Mouse (Mus musculus) embryonic facial prominence, embryonic 15.5 days (tissue): ENCODE results near the gene Dtx3. TPM values are rescaled to one million over a fixed set of nuclear protein-coding genes. Genes with fewer than 3 reads are reported as not detected.

Source experiments
- ATAC-seq: fragments of 200-750 bp; cut with Nextera tagmentation; 2 replicates; pipeline ENCODE4 v1.8.0; 2017; ENCODE audit warnings: low read depth, moderate TSS enrichment; ENCODE audit not compliant: insufficient number of reproducible peaks, low FRiP score, low TSS enrichment
- H3K27ac ChIP-seq: fragments of 300-500 bp; sonication (generic); replicated peaks from 2 replicates; pipeline ENCODE4 v1.5.1; 2015; ENCODE audit warnings: mild to moderate bottlenecking, inconsistent platforms
- H3K27me3 ChIP-seq: fragments of 300-500 bp; sonication (generic); 2 replicates; pipeline ENCODE4 v1.6.1; 2015; ENCODE audit warnings: inconsistent platforms
- H3K36me3 ChIP-seq: fragments of 300-500 bp; sonication (generic); 2 replicates; pipeline ENCODE4 v1.6.1; 2015; ENCODE audit warnings: mild to moderate bottlenecking, inconsistent platforms
- H3K4me1 ChIP-seq: fragments of 300-500 bp; sonication (generic); 2 replicates; pipeline ENCODE4 v1.6.1; 2015; ENCODE audit warnings: inconsistent platforms
- H3K4me2 ChIP-seq: fragments of 300-500 bp; sonication (generic); replicated peaks from 2 replicates; pipeline ENCODE4 v1.6.1; 2015; ENCODE audit warnings: mild to moderate bottlenecking, inconsistent platforms
- H3K4me3 ChIP-seq: fragments of 300-500 bp; sonication (generic); replicated peaks from 2 replicates; pipeline ENCODE4 v1.5.1; 2015; ENCODE audit warnings: mild to moderate bottlenecking, inconsistent platforms
- H3K9ac ChIP-seq: fragments of 300-500 bp; sonication (generic); 2 replicates; pipeline ENCODE4 v1.6.1; 2015; ENCODE audit warnings: inconsistent platforms
- H3K9me3 ChIP-seq: fragments of 300-500 bp; sonication (generic); replicated peaks from 2 replicates; pipeline ENCODE4 v1.6.1; 2016; ENCODE audit warnings: inconsistent platforms
- WGBS: fragments of 180-500 bp; shearing (Covaris S2); methylation state at CpG from one replicate; pipeline ENCODE4 v1.1.7; 2015; 5-methylcytosine and 5-hydroxymethylcytosine counted together
- polyA plus RNA-seq: library from polyadenylated mRNA; unstranded; fragments of >200 nt; fragmentation: Nextera tagmentation; extraction: Ambion mirVana; gene quantifications from 2 replicates; pipeline ENCODE4 v1.2.1, GENCODE M21; 2015

Gene Dtx3
- 152 and 179 TPM in 2 replicates for polyA plus RNA-seq

DNA sequence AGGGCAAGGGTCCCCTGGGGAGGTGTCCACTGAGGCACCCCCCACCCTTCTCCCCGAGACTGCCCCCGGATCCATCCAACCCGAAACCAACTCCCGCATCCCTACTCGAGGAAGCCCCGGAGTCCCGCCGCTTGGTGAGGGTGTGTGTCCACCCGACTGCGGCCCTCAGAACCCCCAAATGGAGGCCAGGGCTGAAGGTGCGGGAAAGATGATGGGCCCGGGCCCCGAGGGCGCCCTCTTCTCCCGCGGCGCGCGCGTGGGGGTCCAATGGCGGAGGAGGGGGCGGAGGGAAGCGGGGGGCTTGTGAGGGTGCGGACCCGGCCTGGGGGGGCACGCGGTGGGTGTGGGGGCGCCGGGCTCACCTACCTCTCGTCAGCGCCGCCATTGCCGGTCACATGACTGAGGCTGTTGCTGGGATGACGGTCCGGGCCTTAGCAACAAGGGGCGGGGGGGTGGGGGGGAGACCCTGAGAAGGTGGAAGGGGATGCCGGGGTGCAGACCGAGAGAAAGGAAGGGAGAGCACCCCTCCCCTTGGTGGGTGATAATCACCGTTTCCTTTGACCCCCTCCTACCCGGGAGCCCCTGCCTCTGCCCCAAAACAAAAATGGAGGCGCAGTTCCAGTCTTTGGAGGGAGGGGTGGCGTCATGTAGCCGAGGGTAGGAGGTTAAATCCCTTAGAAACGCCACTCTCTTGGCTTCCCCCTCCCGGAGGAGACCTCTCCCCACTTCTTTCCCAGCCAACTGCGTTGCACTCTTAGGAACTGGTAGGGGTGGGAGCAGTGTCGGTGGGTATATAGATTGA lies at the start of gene Dtx3:
Gene Dtx3, minus strand, starts transcription at position 401 of the 802 bp plus-strand sequence.
- Histone ChIP-seq H3K9ac (peak within 1 kb of the TSS; percentile 90), H3K4me2 (peak within 1 kb of the TSS; percentile 91), H3K9me3 (no peaks in the 10 kb centered on the region), H3K4me3 (peak within 1 kb of the TSS; percentile 92), H3K27me3 (no peaks in the 10 kb centered on the region), H3K36me3 (peaks cover 54% of the 10 kb centered on the region), H3K27ac (peak within 1 kb of the TSS; percentile 95), H3K4me1 (peaks cover 50% of the 10 kb centered on the region)
- under 1% methylated on average over 46 of the region's 47 CpGs for WGBS
- ATAC-seq: peak; percentile 52

DNA sequence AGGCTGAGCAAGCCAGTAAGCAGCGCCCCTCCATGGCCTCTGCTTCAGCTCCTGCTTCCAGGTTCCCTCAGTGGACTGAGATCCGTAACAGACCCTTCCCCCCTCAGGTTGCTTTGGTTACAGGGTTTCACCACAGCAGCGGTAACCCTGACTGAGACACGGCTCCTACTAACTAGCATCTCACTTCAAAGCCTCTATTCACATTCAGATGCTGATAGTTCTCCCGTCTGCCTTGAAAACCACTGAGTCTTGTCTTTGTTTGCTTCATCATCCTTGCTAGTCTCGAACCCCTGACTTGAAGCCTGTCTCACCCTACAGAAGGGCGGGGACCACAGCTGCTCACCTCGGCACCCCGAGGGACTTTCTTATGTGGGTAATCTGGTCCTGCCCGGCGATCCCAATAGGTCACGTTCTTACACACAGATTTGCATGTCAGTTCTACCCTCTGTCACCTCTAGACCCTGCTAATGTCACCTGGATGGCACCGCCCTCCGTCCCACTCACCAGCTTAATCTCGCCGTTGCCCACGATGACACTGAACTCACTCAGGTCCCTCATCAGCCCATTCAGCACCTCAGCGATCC lies 42.8 kb upstream of the Dtx3 start:
- H3K27me3 ChIP-seq: no peaks in the 10 kb centered on the region
- H3K4me3 ChIP-seq: no peak overlapping the region
- no peaks in the 10 kb centered on the region for H3K9me3 ChIP-seq
- WGBS: 71% methylated on average over 18 of the region's 18 CpGs
- peaks cover 9% of the 10 kb centered on the region for H3K4me1 ChIP-seq
- H3K36me3 ChIP-seq: 0 out of 2 replicates have a peak, but pooled peaks cover 4% of the 10 kb centered on the region
- H3K4me2 ChIP-seq: no peak overlapping the region
- H3K9ac ChIP-seq: no peak overlapping the region
- H3K27ac ChIP-seq: no peak overlapping the region
- ATAC-seq: no peak

DNA sequence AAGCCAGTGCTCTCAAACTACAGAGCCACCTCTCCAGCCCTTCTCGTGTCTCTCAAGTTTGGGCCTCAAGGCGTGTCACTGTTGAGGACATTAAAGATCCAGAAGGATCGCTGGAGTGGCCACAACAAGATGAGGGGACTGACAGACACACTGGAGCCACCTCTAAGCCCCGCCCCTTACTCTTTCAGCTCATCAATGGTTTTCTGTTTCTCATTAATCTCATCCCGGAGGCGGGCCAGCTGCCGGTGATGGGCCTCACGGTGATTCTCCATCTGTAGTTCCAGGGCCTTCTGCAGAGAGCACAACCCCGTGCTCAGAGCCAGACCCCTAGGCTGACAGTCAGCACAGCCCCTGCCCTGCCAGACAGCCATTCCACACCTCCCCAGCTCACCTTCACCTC lies 41.0 kb upstream of the Dtx3 start:
- Histone ChIP-seq H3K4me1 (peaks cover 9% of the 10 kb centered on the region), H3K9ac (no peak overlapping the region), H3K4me2 (no peak overlapping the region), H3K27ac (no peak overlapping the region), H3K4me3 (no peak overlapping the region), H3K9me3 (no peaks in the 10 kb centered on the region), H3K27me3 (no peaks in the 10 kb centered on the region), H3K36me3 (no peaks in the 10 kb centered on the region)
- no peak for ATAC-seq
- 21% methylated on average over 9 of the region's 9 CpGs for WGBS

DNA sequence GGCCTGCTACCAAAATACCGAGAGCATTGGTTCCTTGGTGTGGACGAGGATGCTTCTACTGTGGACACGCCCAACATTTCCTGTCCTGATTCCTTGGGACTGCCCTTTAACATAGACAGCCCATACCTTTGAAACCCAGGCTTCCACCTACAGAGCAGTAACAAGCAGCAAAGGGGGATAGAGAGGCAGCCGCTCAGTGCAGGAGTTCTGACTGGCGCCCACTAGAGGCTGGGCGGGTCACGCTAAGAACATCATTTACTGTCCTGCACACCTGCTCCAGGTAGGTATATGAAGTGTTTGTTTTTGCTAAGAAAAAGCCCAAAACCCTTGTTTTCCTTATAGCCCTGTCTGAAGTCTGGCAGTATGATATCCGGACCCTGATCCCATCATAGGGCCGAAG lies 37.6 kb upstream of the Dtx3 start:
- no peaks in the 10 kb centered on the region for H3K9me3 ChIP-seq
- H3K27ac ChIP-seq: no peak overlapping the region
- no peak overlapping the region for H3K4me2 ChIP-seq
- no peak overlapping the region for H3K9ac ChIP-seq
- H3K4me1 ChIP-seq: peaks cover 9% of the 10 kb centered on the region
- no peaks in the 10 kb centered on the region for H3K36me3 ChIP-seq
- H3K4me3 ChIP-seq: no peak overlapping the region
- 75% methylated on average over 9 of the region's 9 CpGs for WGBS
- H3K27me3 ChIP-seq: no peaks in the 10 kb centered on the region
- ATAC-seq: no peak

DNA sequence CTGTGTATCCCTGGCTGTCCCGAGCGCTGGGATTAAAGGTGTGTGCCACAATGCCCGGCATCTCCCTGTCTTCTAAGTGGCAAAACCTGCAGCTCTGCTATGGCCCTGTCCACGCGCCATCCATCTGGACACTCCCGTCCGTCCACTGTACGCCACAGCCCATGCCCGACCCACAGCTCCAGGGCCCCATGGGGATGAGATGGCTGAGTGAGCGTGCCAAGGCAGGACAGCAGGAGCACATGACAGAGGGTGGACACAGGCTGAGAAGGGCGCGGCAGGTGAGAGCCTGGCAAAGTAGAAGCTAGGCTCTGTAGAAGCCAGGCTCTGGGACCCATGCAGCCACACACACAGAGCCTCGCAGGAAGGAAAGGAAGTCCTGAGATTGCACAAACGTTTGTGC lies 36.2 kb upstream of the Dtx3 start:
- H3K27me3 ChIP-seq: no peaks in the 10 kb centered on the region
- no peak overlapping the region for H3K4me2 ChIP-seq
- H3K9me3 ChIP-seq: no peaks in the 10 kb centered on the region
- H3K4me3 ChIP-seq: no peak overlapping the region
- H3K27ac ChIP-seq: no peak overlapping the region
- H3K36me3 ChIP-seq: no peaks in the 10 kb centered on the region
- ATAC-seq: no peak
- 73% methylated on average over 14 of the region's 14 CpGs for WGBS
- H3K9ac ChIP-seq: no peak overlapping the region
- H3K4me1 ChIP-seq: peaks cover 4% of the 10 kb centered on the region

DNA sequence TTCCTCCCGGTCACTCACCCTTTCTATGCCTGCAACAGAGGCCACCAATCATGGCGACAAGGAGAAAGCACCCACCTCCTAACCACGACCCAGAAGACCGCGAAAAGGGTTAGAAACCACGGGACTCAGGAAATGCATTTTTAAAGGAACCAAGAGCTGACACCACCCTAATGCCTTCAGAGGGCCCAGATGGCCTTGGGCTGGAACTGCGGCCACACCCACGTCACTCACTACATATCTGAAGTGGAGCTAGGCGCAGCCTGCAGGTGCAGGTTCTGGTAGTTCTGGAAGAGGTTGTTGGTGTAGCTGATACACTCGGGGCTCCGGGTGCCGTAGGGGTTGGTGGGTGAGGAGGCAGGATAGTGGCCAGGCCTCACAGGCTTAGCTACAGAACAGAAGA lies 35.2 kb upstream of the Dtx3 start:
- H3K27ac ChIP-seq: no peak overlapping the region
- H3K4me3 ChIP-seq: no peak overlapping the region
- H3K9me3 ChIP-seq: no peaks in the 10 kb centered on the region
- no peak overlapping the region for H3K4me2 ChIP-seq
- H3K36me3 ChIP-seq: no peaks in the 10 kb centered on the region
- no peak overlapping the region for H3K9ac ChIP-seq
- ATAC-seq: no peak
- H3K27me3 ChIP-seq: no peaks in the 10 kb centered on the region
- peaks cover 4% of the 10 kb centered on the region; the same call in 1 of the 2 replicates for H3K4me1 ChIP-seq
- 78% methylated on average over 12 of the region's 12 CpGs for WGBS

DNA sequence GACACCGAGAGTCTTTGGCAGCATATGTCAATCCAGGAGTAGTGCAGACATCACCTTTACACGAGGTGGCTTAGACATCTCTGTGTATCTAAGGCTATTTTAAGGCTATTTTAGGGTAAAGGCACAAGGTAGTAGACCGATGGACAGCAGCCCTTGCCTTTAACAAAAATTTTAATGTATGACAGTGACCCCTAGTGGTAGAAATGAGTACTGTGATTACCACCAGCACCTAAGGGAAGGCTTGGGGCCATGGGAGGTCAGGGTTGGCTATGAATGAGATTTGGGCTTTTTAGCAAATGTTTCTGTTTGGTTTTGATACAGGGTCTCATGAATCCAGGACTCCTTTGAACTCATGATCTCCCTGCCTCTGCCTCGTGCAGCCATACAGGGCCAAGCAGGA lies 33.4 kb upstream of the Dtx3 start:
- no peak for ATAC-seq
- WGBS: 22% methylated on average over 4 of the region's 4 CpGs
- no peak overlapping the region for H3K4me3 ChIP-seq
- no peak overlapping the region for H3K27ac ChIP-seq
- peaks cover 5% of the 10 kb centered on the region; the same call in 1 of the 2 replicates for H3K4me1 ChIP-seq
- H3K4me2 ChIP-seq: no peak overlapping the region
- H3K27me3 ChIP-seq: no peaks in the 10 kb centered on the region
- H3K36me3 ChIP-seq: no peaks in the 10 kb centered on the region
- no peaks in the 10 kb centered on the region for H3K9me3 ChIP-seq
- no peak overlapping the region for H3K9ac ChIP-seq

DNA sequence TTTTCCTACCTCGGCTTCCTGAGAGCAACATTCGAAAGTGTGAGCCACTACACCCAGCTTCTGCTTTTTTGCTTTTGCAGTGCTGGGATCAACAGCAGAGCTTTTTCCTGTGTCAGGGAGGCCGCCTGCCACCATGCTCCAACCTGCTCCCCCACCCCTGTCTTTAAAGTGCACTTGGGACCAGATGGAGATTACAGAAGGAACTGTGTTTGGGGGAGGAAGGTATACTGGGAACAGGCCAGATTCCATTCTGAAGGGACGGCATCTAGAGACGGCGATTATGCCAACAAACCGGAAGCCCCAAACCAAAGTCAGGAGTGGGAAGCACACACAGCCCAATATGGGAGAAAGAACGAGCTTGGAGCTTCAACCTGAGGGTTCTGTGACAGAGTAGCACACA lies 31.6 kb upstream of the Dtx3 start:
- Histone ChIP-seq H3K27ac (no peak overlapping the region), H3K9ac (no peak overlapping the region), H3K9me3 (no peaks in the 10 kb centered on the region), H3K4me2 (no peak overlapping the region), H3K36me3 (no peaks in the 10 kb centered on the region), H3K27me3 (no peaks in the 10 kb centered on the region), H3K4me3 (no peak overlapping the region), H3K4me1 (peaks cover 5% of the 10 kb centered on the region; the same call in 1 of the 2 replicates)
- ATAC-seq: no peak
- whole genome bisulfite sequencing: 75% methylated on average over 8 of the region's 8 CpGs

DNA sequence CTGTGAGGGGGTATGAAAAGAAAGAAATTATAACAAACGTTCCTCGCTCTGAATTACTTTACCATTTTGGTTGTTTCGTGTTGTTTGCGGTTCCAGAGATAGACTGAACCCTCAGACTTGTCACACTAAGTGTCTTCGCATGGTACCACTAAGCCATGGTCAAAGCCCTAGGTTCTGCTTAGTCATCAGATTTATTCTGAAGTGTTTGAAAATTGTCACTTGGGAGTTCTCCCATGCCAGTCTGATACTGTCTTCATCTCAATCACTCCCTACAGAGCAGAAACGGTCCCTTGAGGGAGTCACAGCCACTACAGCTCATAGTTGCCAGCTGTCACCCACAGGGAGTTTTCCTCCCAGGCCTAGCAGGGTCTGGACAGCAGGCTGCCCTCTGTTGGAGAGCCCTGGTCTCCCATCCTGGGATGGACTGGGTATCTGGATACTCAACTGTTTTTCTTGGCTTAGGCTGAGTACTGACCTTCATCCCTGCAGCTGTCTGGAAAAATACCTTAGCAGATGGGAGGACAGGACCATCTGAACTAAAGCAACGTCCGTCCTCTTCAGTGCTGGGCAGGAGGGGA lies 30.9 kb upstream of the Dtx3 start:
- no peak for ATAC-seq
- H3K27ac ChIP-seq: no peak overlapping the region
- H3K27me3 ChIP-seq: no peaks in the 10 kb centered on the region
- no peak overlapping the region for H3K4me3 ChIP-seq
- H3K4me1 ChIP-seq: peaks cover 5% of the 10 kb centered on the region; the same call in 1 of the 2 replicates
- no peaks in the 10 kb centered on the region for H3K9me3 ChIP-seq
- no peaks in the 10 kb centered on the region for H3K36me3 ChIP-seq
- no peak overlapping the region for H3K9ac ChIP-seq
- WGBS: 74% methylated on average over 8 of the region's 8 CpGs
- no peak overlapping the region for H3K4me2 ChIP-seq

DNA sequence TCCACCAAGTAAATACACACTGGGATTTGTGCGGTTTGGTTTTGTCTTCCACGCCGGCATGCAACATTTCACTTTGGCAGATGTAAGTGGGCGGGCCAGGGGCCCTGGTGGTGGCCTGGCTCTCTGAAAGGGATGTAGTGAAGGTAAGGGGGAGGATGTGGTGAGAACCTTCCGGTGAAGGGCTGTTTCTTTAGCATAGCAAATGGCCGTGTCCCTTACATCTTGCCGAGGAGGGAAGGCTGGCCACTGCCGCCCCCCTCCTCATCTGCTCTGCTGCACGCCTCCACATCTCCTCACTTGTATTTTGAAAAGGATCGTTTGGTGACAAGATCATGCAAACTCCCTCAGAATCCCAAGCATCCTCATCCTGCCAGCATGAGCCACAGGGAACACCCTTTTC lies 30.2 kb upstream of the Dtx3 start:
- no peak overlapping the region for H3K4me2 ChIP-seq
- H3K4me1 ChIP-seq: peaks cover 5% of the 10 kb centered on the region; the same call in 1 of the 2 replicates
- 29% methylated on average over 10 of the region's 10 CpGs for WGBS
- H3K36me3 ChIP-seq: no peaks in the 10 kb centered on the region
- no peaks in the 10 kb centered on the region for H3K27me3 ChIP-seq
- no peak overlapping the region for H3K4me3 ChIP-seq
- no peak overlapping the region for H3K9ac ChIP-seq
- no peak for ATAC-seq
- no peaks in the 10 kb centered on the region for H3K9me3 ChIP-seq
- H3K27ac ChIP-seq: no peak overlapping the region

DNA sequence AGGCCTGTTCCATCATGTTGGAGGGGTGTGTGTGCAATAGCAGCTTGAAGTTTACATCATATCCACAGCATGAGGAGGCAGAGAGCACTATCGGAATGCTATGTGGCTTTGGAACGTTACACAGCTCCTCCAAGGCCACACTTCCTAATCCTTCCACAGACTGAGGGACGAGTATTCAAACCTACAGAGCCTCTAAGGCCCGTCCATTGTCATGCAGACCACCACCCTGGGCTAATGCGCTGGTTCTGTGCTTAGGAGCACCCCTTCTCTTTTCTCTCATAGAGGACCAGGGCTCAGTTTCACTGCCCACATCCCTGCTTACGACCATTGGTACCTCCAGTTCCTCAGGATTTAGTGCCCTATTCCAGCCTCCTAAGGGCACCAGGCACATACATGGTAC lies 29.7 kb upstream of the Dtx3 start:
- Histone ChIP-seq H3K36me3 (no peaks in the 10 kb centered on the region), H3K4me2 (no peak overlapping the region), H3K9me3 (no peaks in the 10 kb centered on the region), H3K4me1 (peaks cover 5% of the 10 kb centered on the region; the same call in 1 of the 2 replicates), H3K4me3 (no peak overlapping the region), H3K27me3 (no peaks in the 10 kb centered on the region), H3K27ac (no peak overlapping the region), H3K9ac (no peak overlapping the region)
- 39% methylated on average over 6 of the region's 6 CpGs for WGBS
- ATAC-seq: no peak
